Mouse (Mus musculus) liver, adult 2 months (tissue): ENCODE results near the gene Asz1. TPM values are rescaled to one million over a fixed set of nuclear protein-coding genes. Genes with fewer than 3 reads are reported as not detected.

Experiments used
- DNase-seq: peaks from one replicate; pipeline ENCODE4 v3.0.0-alpha.2; 2011; ENCODE audit warnings: low read depth, low spot score; ENCODE audit errors: extremely low read depth
- H3K27ac ChIP-seq: fragments of 200-500 bp; replicated peaks from 2 replicates; pipeline ENCODE4 v1.5.1; 2012; ENCODE audit warnings: low read depth, mild to moderate bottlenecking, control low read depth, inconsistent platforms, low read length; ENCODE audit not compliant: insufficient read depth
- H3K27me3 ChIP-seq: fragments of 200-500 bp; 2 replicates; pipeline ENCODE4 v1.6.1; 2012; ENCODE audit warnings: mild to moderate bottlenecking, moderate library complexity, low read length, inconsistent platforms; ENCODE audit not compliant: control insufficient read depth, insufficient read depth
- H3K36me3 ChIP-seq: fragments of 200-500 bp; 2 replicates; pipeline ENCODE4 v1.6.1; 2012; ENCODE audit warnings: low read length, inconsistent platforms; ENCODE audit not compliant: control insufficient read depth, insufficient read depth
- H3K4me1 ChIP-seq: fragments of 200-500 bp; 2 replicates; pipeline ENCODE4 v1.6.1; 2011; ENCODE audit warnings: low read length; ENCODE audit not compliant: control insufficient read depth, insufficient read depth
- H3K4me3 ChIP-seq: fragments of 200-500 bp; 2 replicates; pipeline ENCODE4 v1.5.1; 2011; ENCODE audit warnings: low read depth, mild to moderate bottlenecking, control low read depth, low read length, moderate library complexity; ENCODE audit not compliant: insufficient read depth
- H3K79me2 ChIP-seq: fragments of 200-500 bp; 2 replicates; pipeline ENCODE4 v1.6.1; 2012; ENCODE audit warnings: inconsistent platforms, mild to moderate bottlenecking, low read length, moderate library complexity; ENCODE audit not compliant: control insufficient read depth, insufficient read depth
- H3K9ac ChIP-seq: fragments of 200-500 bp; 2 replicates; pipeline ENCODE4 v1.6.1; 2012; ENCODE audit warnings: low read depth, mild to moderate bottlenecking, control low read depth, inconsistent platforms, low read length
- CTCF ChIP-seq: fragments of 200-500 bp; IDR thresholded peaks from 2 replicates; pipeline ENCODE4 v1.5.1; 2011; ENCODE audit warnings: low read depth, low read length, control low read depth
- POLR2A ChIP-seq: fragments of 200-500 bp; IDR thresholded peaks from 2 replicates; pipeline ENCODE4 v1.6.1; 2011; ENCODE audit warnings: low read length, control low read depth; ENCODE audit not compliant: insufficient read depth; ENCODE audit errors: extremely low read depth
- WGBS: fragments of 180-500 bp; shearing (Covaris S2); methylation state at CpG from one replicate; pipeline ENCODE4 v1.1.7; 2018; 5-methylcytosine and 5-hydroxymethylcytosine counted together
- polyA plus RNA-seq: library from polyadenylated mRNA; depleted of rRNA; stranded (reverse); fragments of >200 nt; gene quantifications from 2 replicates; pipeline ENCODE4 v1.2.3, GENCODE M21; 2012; rRNA removed
- total RNA-seq: library from RNA; depleted of rRNA; stranded (reverse); fragments of >200 nt; gene quantifications from 2 replicates; pipeline ENCODE4 v1.2.3, GENCODE M21; 2014; rRNA removed

Asz1 gene
- total and polyA plus RNA-seq, 2 experiments = not detected

GRCm38 (mm10) chr6:18029746-18030656 is 78.9 kb downstream of the Asz1 start, which contains the start of gene Wnt2:
Gene Wnt2 (minus strand): TSS chr6:18030585.
- TF ChIP-seq CTCF (no peak), POLR2A (no peak)
- DNase-seq = no peak
- WGBS = 1% methylated on average over 46 of the region's 47 CpGs
- Histone ChIP-seq H3K9ac (peak within 1 kb of the TSS; percentile 39), H3K4me1 (no peaks in the 10 kb centered on the region), H3K27me3 (0 out of 2 replicates have a peak, but pooled peaks cover 5% of the 10 kb centered on the region), H3K36me3 (no peaks in the 10 kb centered on the region), H3K79me2 (no peaks in the 10 kb centered on the region), H3K27ac (peak within 1 kb of the TSS; percentile 62), H3K4me3 (peak within 1 kb of the TSS; percentile 50)

- Histone ChIP-seq H3K4me3 (no peak overlapping the region), H3K36me3 (no peaks in the 10 kb centered on the region), H3K79me2 (no peaks in the 10 kb centered on the region), H3K4me1 (no peaks in the 10 kb centered on the region), H3K9ac (no peak overlapping the region), H3K27me3 (no peaks in the 10 kb centered on the region), H3K27ac (no peak overlapping the region)
- DNase-seq = no peak
- WGBS = 93% methylated on average over 8 of the region's 8 CpGs
- no peak for TF ChIP-seq POLR2A
- TF ChIP-seq CTCF = no peak
Measured at GRCm38 (mm10) chr6:18024133-18024794, 84.6 kb downstream of the Asz1 start.

GRCm38 (mm10) chr6:18013346-18013745 is 95.5 kb downstream of the Asz1 start:
- no peak for TF ChIP-seq POLR2A
- no peak for TF ChIP-seq CTCF
- no peak overlapping the region for H3K4me3 ChIP-seq
- no peak overlapping the region for H3K27ac ChIP-seq
- no peaks in the 10 kb centered on the region for H3K4me1 ChIP-seq
- no peak for DNase-seq
- WGBS = 86% methylated on average over 7 of the region's 7 CpGs
- H3K9ac ChIP-seq = no peak overlapping the region
- no peaks in the 10 kb centered on the region for H3K36me3 ChIP-seq
- H3K27me3 ChIP-seq = no peaks in the 10 kb centered on the region
- H3K79me2 ChIP-seq = no peaks in the 10 kb centered on the region

GRCm38 (mm10) chr6:18007356-18007755 is 101.5 kb downstream of the Asz1 start:
- H3K36me3 ChIP-seq = no peaks in the 10 kb centered on the region
- no peaks in the 10 kb centered on the region for H3K27me3 ChIP-seq
- no peak for DNase-seq
- TF ChIP-seq POLR2A (no peak), CTCF (no peak)
- no peaks in the 10 kb centered on the region for H3K4me1 ChIP-seq
- no peak overlapping the region for H3K4me3 ChIP-seq
- no peak overlapping the region for H3K9ac ChIP-seq
- 72% methylated on average over 3 of the region's 3 CpGs for WGBS
- no peaks in the 10 kb centered on the region for H3K79me2 ChIP-seq
- no peak overlapping the region for H3K27ac ChIP-seq

- DNase-seq = no peak
- Histone ChIP-seq H3K4me3 (no peak overlapping the region), H3K9ac (no peak overlapping the region), H3K4me1 (no peaks in the 10 kb centered on the region), H3K27ac (no peak overlapping the region), H3K79me2 (no peaks in the 10 kb centered on the region), H3K36me3 (no peaks in the 10 kb centered on the region), H3K27me3 (no peaks in the 10 kb centered on the region)
- TF ChIP-seq POLR2A (no peak), CTCF (no peak)
- 89% methylated on average over 6 of the region's 6 CpGs for WGBS
Measured at GRCm38 (mm10) chr6:18002065-18002464, 106.8 kb downstream of the Asz1 start.

Other genes with a start within 250 kb of the Asz1 start
- 1.7 and 3.3 TPM in 2 replicates for gene Wnt2, start 78.5 kb downstream of the Asz1 start, total RNA-seq
- gene Wnt2, start 78.5 kb downstream of the Asz1 start, polyA plus RNA-seq = 1.6 and 3.5 TPM in 2 replicates
- gene Cftr, start 61.6 kb upstream of the Asz1 start, total RNA-seq = 0.07 and 0.09 TPM in 2 replicates
- 0.02 TPM in 1 of 2 replicates, not detected in the other for gene Cftr, start 61.6 kb upstream of the Asz1 start, polyA plus RNA-seq